Mouse (Mus musculus) ES-E14 (cell line): ENCODE measurements around the gene Cela3b.

Experiments used
- HCFC1 ChIP-seq: IDR thresholded peaks from 2 replicates; pipeline ENCODE4 v1.6.1; 2012; ENCODE audit warnings: low read length, inconsistent platforms, borderline replicate concordance; ENCODE audit not compliant: insufficient read depth
- MAFK ChIP-seq: IDR thresholded peaks from 2 replicates; pipeline ENCODE4 v1.6.1; 2014; ENCODE audit warnings: mild to moderate bottlenecking, low read depth, low read length, inconsistent platforms; ENCODE audit not compliant: insufficient read depth
- ZNF384 ChIP-seq: IDR thresholded peaks from 2 replicates; pipeline ENCODE4 v1.6.1; 2012; ENCODE audit warnings: low read depth, low read length, inconsistent platforms

GRCm38 (mm10) chr4:137417712-137418564 is 12.4 kb downstream of the Cela3b start:
- TF ChIP-seq MAFK (no peak), HCFC1 (no peak), ZNF384 (no peak)
